Mouse (Mus musculus): ENCODE data around the gene Olfr1201.

The Olfr1201 gene

DNA sequence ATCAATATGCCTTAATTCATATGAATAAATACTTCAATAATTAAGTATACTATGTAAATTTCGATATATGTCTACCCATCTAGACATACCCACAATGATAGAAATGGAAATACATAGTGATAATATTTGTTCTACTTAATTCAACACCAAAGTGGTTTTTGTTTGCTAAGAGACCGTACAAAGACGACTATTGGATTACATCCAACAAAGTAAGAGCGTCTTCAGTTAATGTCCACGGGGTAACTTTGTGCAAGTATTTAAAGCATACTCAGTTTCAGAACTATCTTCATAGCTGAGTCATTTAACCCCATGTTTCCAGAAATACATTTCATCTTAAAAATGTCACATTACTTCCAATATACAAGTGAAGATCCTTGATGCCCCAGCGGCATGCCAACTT is at the start of gene Olfr1201:
Olfr1201 (plus strand) TSS at position 301 of the 400 bp plus-strand sequence.
- DNase-seq, result no peak

DNA sequence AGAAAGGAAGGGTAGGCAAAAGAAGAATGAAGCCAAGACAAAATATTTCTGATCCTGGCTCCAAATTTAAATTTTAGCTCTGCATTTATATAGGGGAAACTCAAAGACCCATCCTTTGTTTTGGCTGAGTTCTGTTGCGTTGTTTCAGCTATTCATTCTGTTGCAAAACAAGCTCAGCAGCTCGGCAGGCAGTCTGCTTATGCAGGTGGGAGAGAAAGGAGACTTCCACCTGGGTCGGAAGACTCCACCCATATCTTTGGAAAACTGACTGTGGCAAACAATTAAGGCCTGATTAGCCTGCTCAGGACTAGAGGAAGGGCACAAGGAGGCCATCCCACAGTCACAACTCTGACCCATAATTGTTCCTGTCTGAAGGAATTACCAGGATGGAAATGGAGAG is 49.5 kb upstream of the Olfr1201 start:
- DNase-seq, result no peak

DNA sequence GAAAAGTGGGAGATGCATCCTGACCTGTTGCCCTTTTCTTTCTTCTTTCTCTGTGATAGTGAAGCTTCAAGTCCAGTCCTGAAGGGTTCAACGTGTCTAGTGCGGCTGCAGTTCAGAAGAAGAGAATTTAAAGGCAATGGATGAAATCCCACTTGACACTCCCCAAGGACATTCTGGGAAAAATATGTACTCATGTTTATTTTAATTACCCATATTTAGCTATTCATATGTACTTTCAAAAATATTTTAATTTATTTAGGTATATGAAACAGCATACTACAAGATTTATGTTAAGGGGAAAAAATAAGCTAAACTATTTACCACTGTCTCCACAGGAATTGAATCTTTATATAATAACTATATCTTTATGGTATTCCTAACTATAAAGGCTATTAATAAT is 41.6 kb upstream of the Olfr1201 start, which contains the start of gene Olfr1198:
Olfr1198 (minus strand) TSS at position 101 of the 400 bp plus-strand sequence.
- DNase-seq, result no peak

DNA sequence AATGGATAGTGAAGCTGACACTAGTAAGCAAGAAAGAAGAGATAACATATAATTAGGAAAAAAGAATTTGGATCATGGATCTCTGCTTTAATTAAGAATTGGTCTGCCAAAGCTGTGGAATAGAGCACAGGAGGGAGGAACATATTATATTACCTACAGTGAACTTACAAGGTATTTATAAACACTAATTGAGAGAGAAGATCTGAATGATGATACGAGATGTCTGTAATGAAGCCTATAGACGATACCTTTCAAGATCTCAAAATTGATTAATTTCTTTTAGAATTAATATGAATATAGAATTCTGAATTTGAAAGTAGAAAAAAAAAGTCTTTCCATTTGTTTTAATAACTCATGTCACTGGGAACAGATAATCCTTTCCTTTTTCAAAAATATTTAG is 32.5 kb upstream of the Olfr1201 start, which contains the start of gene Olfr1199:
Olfr1199 (minus strand) TSS at position 101 of the 400 bp plus-strand sequence.
- DNase-seq, result no peak

DNA sequence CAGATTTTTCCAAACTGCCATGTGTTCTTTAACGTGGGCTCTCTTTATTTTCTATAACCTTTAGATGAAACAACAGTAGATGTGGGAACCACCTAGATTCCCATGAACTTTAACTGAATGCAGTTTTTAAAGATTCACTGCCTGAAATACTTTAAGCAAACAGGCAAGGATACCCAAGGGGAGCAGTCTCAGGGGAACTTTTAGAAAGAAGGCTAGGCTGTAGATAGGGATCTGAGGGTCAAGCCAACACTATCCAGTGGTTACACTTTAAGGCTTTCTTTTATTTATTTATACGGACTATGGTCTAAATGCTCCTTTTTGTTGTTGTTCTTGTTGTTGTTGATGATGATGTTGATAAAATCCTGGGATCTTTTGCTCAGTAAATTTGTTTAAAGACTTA is 22.4 kb upstream of the Olfr1201 start, which contains the start of gene Olfr1200:
Olfr1200 (minus strand) TSS at position 101 of the 400 bp plus-strand sequence.
- DNase-seq, result no peak

DNA sequence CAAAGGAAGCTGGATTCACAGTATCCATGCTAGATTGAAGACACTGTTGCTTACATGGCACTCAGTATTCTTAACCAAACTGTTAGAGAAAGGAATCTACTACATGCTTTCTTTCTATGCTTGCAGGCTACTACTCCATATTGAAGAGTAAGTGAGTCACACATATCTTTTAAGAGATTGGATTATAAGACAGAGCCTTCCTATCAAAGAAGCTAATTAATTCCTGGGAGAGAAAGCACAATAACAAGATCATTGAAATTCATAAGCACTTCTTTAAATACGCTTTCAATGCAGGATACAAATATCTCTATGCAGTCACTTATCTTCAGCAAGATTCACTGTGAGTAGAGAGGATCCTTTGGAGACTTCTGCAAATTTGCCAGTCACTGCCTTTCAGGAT is 21.4 kb downstream of the Olfr1201 start, which contains the start of gene Olfr1202:
Olfr1202 (plus strand) TSS at position 301 of the 400 bp plus-strand sequence.
- no peak for DNase-seq

DNA sequence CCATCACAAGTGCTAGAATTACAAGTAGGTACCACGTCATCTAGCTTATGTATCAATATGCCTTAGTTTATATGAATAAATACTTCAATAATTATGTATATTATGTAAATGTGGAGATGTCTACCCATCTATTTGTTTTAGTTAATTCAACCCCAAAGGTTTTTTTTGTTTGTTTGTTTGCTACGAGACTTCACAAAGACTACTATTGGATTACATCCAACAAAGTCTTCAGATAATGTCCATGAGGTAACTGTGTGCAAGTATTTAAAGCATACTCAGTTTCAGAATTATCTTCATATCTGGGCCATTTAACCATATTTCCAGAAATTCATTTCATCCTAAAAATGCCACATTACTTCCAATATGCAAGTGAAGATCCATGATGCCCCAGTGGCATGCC is 36.6 kb downstream of the Olfr1201 start, which contains the start of gene Olfr1205:
Olfr1205 (plus strand) TSS at position 301 of the 400 bp plus-strand sequence.
- no peak for DNase-seq

DNA sequence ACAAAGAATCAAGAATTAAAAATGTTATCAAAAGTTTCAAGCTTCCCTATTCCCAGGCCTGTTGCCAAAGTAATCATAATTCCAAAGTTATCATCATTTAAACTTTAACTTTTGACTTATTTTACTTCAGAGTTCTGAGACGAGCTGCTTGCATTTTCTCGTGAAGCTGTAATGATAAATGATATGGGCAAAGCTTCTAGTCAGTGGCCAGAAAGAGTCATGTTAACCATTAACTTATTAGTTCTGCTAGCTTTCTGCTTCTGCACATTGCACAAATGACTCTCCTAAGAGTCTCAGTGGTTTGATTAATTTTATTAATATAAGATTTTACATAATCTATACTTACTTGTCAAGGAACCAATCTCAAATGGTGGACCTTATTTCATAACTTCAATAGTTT is 45.6 kb downstream of the Olfr1201 start:
- DNase-seq, result no peak

All from cerebellum, adult 11-12 months (tissue).